Mouse (Mus musculus): ENCODE data around the gene Slc31a1.

DNA sequence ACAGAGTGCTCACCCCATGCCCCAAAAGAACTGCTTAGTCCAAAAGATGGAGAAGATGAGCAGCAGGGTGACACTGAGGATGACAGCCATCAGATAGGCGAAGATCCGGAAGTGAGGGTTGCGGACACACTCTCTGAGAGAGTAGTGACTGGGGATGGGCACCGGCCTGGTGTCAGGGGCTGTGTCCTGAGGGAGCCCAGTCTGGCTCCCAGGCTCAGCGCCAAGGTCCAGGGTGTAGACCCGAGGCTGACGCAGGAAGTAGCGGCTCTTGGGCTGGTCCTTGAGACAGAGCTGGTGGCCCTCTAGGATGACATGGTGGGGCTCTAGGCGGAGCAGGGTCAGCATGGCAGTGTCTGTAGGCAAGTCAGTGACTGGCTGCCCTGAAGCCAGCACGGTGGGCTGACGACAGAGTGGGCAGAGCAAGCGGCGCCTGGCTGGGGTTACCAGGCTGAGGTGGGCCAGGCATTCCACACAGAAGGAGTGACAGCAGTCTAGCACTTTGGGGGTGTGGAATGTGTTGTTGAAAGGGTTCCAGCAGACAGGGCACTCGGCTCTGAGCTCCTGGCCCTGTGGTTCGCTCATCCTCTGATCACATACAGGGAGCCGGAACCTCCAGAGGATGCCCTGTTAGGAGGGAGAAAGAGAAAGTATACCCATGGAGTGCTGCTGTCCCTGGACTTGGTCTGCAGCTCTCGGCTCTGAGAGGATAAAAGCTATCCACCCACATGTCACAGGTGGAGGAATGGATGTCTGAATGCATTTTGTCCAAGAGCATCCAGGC, 67.6 kb downstream of the Slc31a1 start:
- TF ChIP-seq CTCF (IDR thresholded peaks at IDR 0.05; ENCODE audit: control insufficient read depth, insufficient read depth, low read length) (no peak), POLR2A (IDR thresholded peaks at IDR 0.05; ENCODE audit: borderline replicate concordance, control insufficient read depth, low read depth, low read length) (no peak)

All from bone marrow, adult 2 months (tissue).